Comparison of ENCODE assay signal across 24 mouse cellular contexts in genomic region chr16:97712129-97712528, GRCm38 (mm10).
"Had no signal": no experiment of that assay in that cellular context is flagged by ENCODE, and none has a peak within 500 bp of the region (broad histone marks: within the 10 kb centered on the region; RNA-seq: fewer than 3 reads in every experiment).

No protein-coding gene starts in this region.

- H3K36me3 ChIP-seq: heart, embryonic 13.5 days; heart, embryonic 15.5 days; hindbrain, embryonic 13.5 days; hindbrain, embryonic 15.5 days; limb, embryonic 13.5 days; limb, embryonic 15.5 days; liver, embryonic 12.5 days had no signal

- H3K9me3 ChIP-seq: heart, embryonic 13.5 days; heart, embryonic 15.5 days; hindbrain, embryonic 13.5 days; hindbrain, embryonic 15.5 days; limb, embryonic 13.5 days; limb, embryonic 15.5 days; liver, embryonic 12.5 days had no signal

- ATAC-seq: hindbrain, postnatal 0 days; liver, embryonic 12.5 days had no signal

- H3K4me2 ChIP-seq: heart, embryonic 11.5 days; heart, embryonic 13.5 days; heart, embryonic 15.5 days; hindbrain, embryonic 13.5 days; hindbrain, embryonic 15.5 days; limb, embryonic 13.5 days; limb, embryonic 15.5 days; liver, embryonic 12.5 days had no signal

- H3K27ac ChIP-seq: heart, adult 2 months; heart, embryonic 13.5 days; heart, embryonic 15.5 days; hindbrain, embryonic 13.5 days; hindbrain, embryonic 15.5 days; hindbrain, postnatal 0 days; limb, embryonic 13.5 days; limb, embryonic 15.5 days; liver, embryonic 12.5 days; liver, embryonic 14.5 days had no signal

- H3K4me3 ChIP-seq: heart, adult 2 months; heart, embryonic 13.5 days; heart, embryonic 15.5 days; hindbrain, embryonic 13.5 days; hindbrain, embryonic 15.5 days; limb, embryonic 13.5 days; limb, embryonic 15.5 days; liver, embryonic 12.5 days had no signal

- H3K4me1 ChIP-seq: heart, embryonic 13.5 days; heart, embryonic 15.5 days; hindbrain, embryonic 13.5 days; hindbrain, embryonic 15.5 days; limb, embryonic 13.5 days; limb, embryonic 15.5 days; liver, embryonic 12.5 days had no signal

- H3K27me3 ChIP-seq: heart, embryonic 13.5 days; heart, embryonic 15.5 days; hindbrain, embryonic 13.5 days; hindbrain, embryonic 15.5 days; limb, embryonic 13.5 days; limb, embryonic 15.5 days; liver, embryonic 12.5 days had no signal

- H3K9ac ChIP-seq: heart, embryonic 13.5 days; heart, embryonic 15.5 days; hindbrain, embryonic 13.5 days; hindbrain, embryonic 15.5 days; limb, embryonic 13.5 days; limb, embryonic 15.5 days; liver, embryonic 12.5 days; liver, embryonic 14.5 days had no signal

- DNase-seq: gastrocnemius, postnatal 14 days; gastrocnemius, postnatal 36 days; heart, adult 11 months; heart, adult 2 months; heart, postnatal 14 days; heart, postnatal 36 days; kidney, adult 18-20 months; kidney, adult 8-10 months; kidney, postnatal 10 days; kidney, postnatal 25 days; kidney, postnatal 4 days; layer of hippocampus, adult 9-11 months; layer of hippocampus, postnatal 36 days; left cerebral cortex, postnatal 4 days had no signal
